17 mouse cellular contexts compared by ENCODE assay signal in the genomic region with DNA sequence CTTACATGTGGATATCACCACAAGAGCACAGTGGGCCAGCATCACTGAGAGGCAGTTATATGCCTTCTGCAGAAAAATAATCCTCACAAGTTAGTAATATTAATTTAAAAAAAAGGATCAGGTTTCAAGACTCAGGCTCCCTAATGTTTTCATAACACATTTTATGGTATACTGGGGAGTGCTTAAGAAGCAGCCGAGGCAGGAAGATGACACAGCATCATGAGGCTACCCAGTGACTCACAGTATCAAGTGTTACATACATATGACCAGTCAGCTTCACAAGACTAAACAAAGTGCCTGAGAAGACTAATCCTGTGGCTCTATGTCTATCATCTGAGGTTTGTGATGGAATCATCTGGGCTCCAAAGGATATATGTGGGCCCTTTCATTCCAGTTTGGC. TPM values are rescaled to one million over a fixed set of nuclear protein-coding genes. Genes with fewer than 3 reads are reported as not detected.
"Had no signal": no experiment of that assay in that cellular context is flagged by ENCODE, and none has a peak within 500 bp of the region (broad histone marks: within the 10 kb centered on the region; RNA-seq: fewer than 3 reads in every experiment).

No protein-coding gene starts in this region.

- H3K9ac ChIP-seq: kidney, embryonic 15.5 days; limb, embryonic 15.5 days; liver, embryonic 12.5 days; lung, embryonic 14.5 days; midbrain, embryonic 15.5 days; neural tube, embryonic 13.5 days; stomach, embryonic 15.5 days had no signal

- H3K36me3 ChIP-seq: kidney, embryonic 15.5 days; limb, embryonic 15.5 days; liver, embryonic 12.5 days; midbrain, embryonic 15.5 days; neural tube, embryonic 13.5 days; stomach, embryonic 15.5 days had no signal

- H3K4me2 ChIP-seq: kidney, embryonic 15.5 days; limb, embryonic 15.5 days; liver, embryonic 12.5 days; lung, embryonic 14.5 days; midbrain, embryonic 11.5 days; midbrain, embryonic 15.5 days; neural tube, embryonic 13.5 days; stomach, embryonic 15.5 days had no signal

- DNase-seq: kidney, postnatal 14 days; lung, embryonic 14.5 days; lung, postnatal 10 days; lung, postnatal 4 days; right cerebral cortex, postnatal 14 days; thymus, postnatal 14 days had no signal

- H3K9me3 ChIP-seq: kidney, embryonic 15.5 days; neural tube, embryonic 13.5 days; stomach, embryonic 15.5 days had no signal

- H3K27me3 ChIP-seq: limb, embryonic 15.5 days; midbrain, embryonic 15.5 days; neural tube, embryonic 13.5 days; stomach, embryonic 15.5 days had no signal

- H3K27ac ChIP-seq: kidney, embryonic 15.5 days; limb, embryonic 15.5 days; liver, embryonic 12.5 days; midbrain, embryonic 15.5 days; neural tube, embryonic 13.5 days; stomach, embryonic 15.5 days had no signal

- H3K4me3 ChIP-seq: kidney, embryonic 15.5 days; limb, embryonic 15.5 days; liver, embryonic 12.5 days; midbrain, embryonic 15.5 days; neural tube, embryonic 13.5 days; stomach, embryonic 15.5 days had no signal

- H3K4me1 ChIP-seq: limb, embryonic 15.5 days; liver, embryonic 12.5 days; midbrain, embryonic 15.5 days; stomach, embryonic 15.5 days had no signal

- ATAC-seq: liver, embryonic 12.5 days; midbrain, embryonic 15.5 days had no signal

RNA-seq across cellular contexts. Expression of a gene that starts 38.4 kb away (rescaled TPM):
- polyA plus RNA-seq: kidney, embryonic 15.5 days; large intestine, adult 2 months; limb, embryonic 11.5 days; limb, embryonic 15.5 days; liver, embryonic 12.5 days; liver, embryonic 16.5 days; lung, embryonic 14.5 days; midbrain, embryonic 11.5 days; midbrain, embryonic 15.5 days; neural tube, embryonic 13.5 days; spleen, adult 2 months; stomach, embryonic 15.5 days had no signal
